Mouse (Mus musculus) heart, postnatal 0 days (tissue): ENCODE results near the gene Ano3. TPM values are rescaled to one million over a fixed set of nuclear protein-coding genes. Genes with fewer than 3 reads are reported as not detected.

Experiments used
- ATAC-seq: fragments of 200-750 bp; cut with Nextera tagmentation; 2 replicates; pipeline ENCODE4 v1.8.0; 2017; ENCODE audit warnings: low read depth, moderate number of reproducible peaks, moderate library complexity; ENCODE audit not compliant: insufficient read depth
- DNase-seq: peaks from one replicate; pipeline ENCODE4 v3.0.0-alpha.2; 2016; ENCODE audit warnings: low spot score
- H3K27ac ChIP-seq: fragments of 300-500 bp; sonication (generic); 2 replicates; pipeline ENCODE4 v1.5.1; 2014; ENCODE audit warnings: low read depth, mild to moderate bottlenecking
- H3K27me3 ChIP-seq: fragments of 300-500 bp; sonication (generic); 2 replicates; pipeline ENCODE4 v1.6.1; 2014; ENCODE audit warnings: low read length, mixed read lengths; ENCODE audit not compliant: control insufficient read depth, insufficient read depth
- H3K36me3 ChIP-seq: fragments of 300-500 bp; sonication (generic); replicated peaks from 2 replicates; pipeline ENCODE4 v1.6.1; 2014; ENCODE audit warnings: low read length, mixed read lengths; ENCODE audit not compliant: control insufficient read depth, insufficient read depth
- H3K4me1 ChIP-seq: fragments of 300-500 bp; sonication (generic); 2 replicates; pipeline ENCODE4 v1.6.1; 2014; ENCODE audit warnings: antibody characterized with exemption; ENCODE audit not compliant: control insufficient read depth, insufficient read depth
- H3K4me2 ChIP-seq: fragments of 300-500 bp; sonication (generic); 2 replicates; pipeline ENCODE4 v1.6.1; 2014; ENCODE audit warnings: low read depth, mild to moderate bottlenecking, low read length, moderate library complexity
- H3K4me3 ChIP-seq: fragments of 300-500 bp; sonication (generic); 2 replicates; pipeline ENCODE4 v1.5.1; 2014; ENCODE audit warnings: low read depth, low read length
- H3K9ac ChIP-seq: fragments of 300-500 bp; sonication (generic); replicated peaks from 2 replicates; pipeline ENCODE4 v1.6.1; 2014; ENCODE audit warnings: low read depth, low read length, mixed read lengths
- H3K9me3 ChIP-seq: fragments of 300-500 bp; sonication (generic); replicated peaks from 2 replicates; pipeline ENCODE4 v1.6.1; 2016; ENCODE audit warnings: low read length; ENCODE audit not compliant: control insufficient read depth
- CTCF ChIP-seq: IDR thresholded peaks from 2 replicates; pipeline ENCODE4 v1.5.1; 2016; ENCODE audit warnings: antibody characterized with exemption, control low read depth, low read depth
- EP300 ChIP-seq: IDR thresholded peaks from 2 replicates; pipeline ENCODE4 v1.6.1; 2016; ENCODE audit warnings: antibody characterized with exemption, low read depth
- WGBS: fragments of 180-500 bp; shearing (Covaris S2); extraction: QIAGEN DNeasy Blood & Tissue Kit; methylation state at CpG from one replicate; pipeline ENCODE4 v1.1.7; 2014; 5-methylcytosine and 5-hydroxymethylcytosine counted together
- polyA plus RNA-seq: library from polyadenylated mRNA; unstranded; fragments of >200 nt; fragmentation: Nextera tagmentation; extraction: Ambion mirVana; gene quantifications from 2 replicates; pipeline ENCODE4 v1.2.1, GENCODE M21; 2015
- total RNA-seq: library from RNA; depleted of rRNA; stranded (reverse); fragments of >200 nt; gene quantifications from 2 replicates; pipeline ENCODE4 v1.2.3, GENCODE M21; 2014; ENCODE audit warnings: low replicate concordance

The Ano3 gene
- total and polyA plus RNA-seq, 2 experiments from 2014 or later = 0.18 TPM; not detected in 1

DNA sequence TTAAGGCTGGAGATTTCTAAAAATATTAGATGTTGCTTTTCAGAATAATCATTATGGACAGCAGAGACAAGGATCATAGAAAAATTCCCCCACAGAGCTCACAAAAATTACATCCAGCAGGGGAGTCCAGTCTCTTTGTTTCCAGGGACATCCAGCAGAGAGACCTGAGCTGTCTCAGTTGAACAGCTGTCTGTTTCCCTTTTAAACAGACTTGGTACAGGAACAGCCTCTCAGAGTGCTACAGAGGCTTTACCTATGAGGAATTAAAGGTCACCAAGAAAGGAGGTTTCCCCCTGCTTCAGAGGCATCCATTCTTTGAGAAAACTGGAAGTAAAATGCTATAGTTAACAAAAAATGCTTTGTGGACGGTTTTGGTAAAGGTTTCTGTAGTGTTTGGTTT is 210.2 kb downstream of the Ano3 start:
- Histone ChIP-seq H3K4me3 (no peak overlapping the region), H3K27ac (no peak overlapping the region), H3K36me3 (no peaks in the 10 kb centered on the region), H3K9ac (no peak overlapping the region), H3K27me3 (no peaks in the 10 kb centered on the region), H3K4me2 (no peak overlapping the region), H3K9me3 (no peaks in the 10 kb centered on the region), H3K4me1 (no peaks in the 10 kb centered on the region)
- TF ChIP-seq CTCF (no peak), EP300 (no peak)
- no peak for DNase-seq
- WGBS = 53% methylated on average over 1 of the region's 1 CpGs
- ATAC-seq = no peak

DNA sequence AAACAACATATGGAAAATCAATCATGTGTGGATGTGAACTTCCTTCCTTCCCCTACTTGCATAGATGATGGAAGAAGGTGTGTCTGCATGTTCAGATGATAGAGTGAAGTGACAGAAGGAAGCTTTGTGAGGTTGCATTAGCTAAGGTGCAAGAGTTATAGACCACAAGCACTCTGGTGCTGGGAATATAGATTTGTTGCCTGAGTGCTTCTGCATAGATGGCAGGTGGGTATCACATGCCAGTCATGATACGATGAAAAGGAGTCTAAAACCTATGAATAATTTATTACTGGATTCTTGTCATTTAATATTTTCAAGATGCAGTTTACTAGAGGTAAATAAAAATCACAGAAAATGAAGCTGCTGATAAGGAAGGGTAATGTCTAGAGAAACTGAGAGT is 210.9 kb downstream of the Ano3 start:
- Histone ChIP-seq H3K27me3 (no peaks in the 10 kb centered on the region), H3K4me3 (no peak overlapping the region), H3K27ac (no peak overlapping the region), H3K9ac (no peak overlapping the region), H3K36me3 (no peaks in the 10 kb centered on the region), H3K4me1 (no peaks in the 10 kb centered on the region), H3K4me2 (no peak overlapping the region), H3K9me3 (no peaks in the 10 kb centered on the region)
- WGBS = 85% methylated on average over 1 of the region's 1 CpGs
- TF ChIP-seq EP300 (no peak), CTCF (no peak)
- DNase-seq (no peak), ATAC-seq (no peak)

DNA sequence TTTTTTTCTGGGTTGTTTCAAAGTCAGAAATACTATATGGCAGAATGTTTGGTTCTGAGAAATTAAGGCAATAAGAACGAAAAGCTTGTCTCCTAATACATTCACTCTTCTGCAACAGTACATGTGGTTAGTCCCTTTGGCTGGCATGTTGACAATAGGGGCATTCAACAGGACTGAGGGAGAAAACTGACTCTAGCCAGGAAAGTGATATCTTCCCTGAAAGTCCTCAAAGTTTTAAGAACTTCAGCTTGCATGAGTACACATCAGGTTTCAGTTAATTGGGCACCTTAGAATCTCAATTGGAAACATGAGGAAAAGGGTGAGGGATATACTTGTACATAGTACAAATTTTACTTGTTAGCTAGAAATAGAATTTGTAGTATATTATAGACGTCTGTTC is 212.7 kb downstream of the Ano3 start:
- ATAC-seq (no peak), DNase-seq (no peak)
- WGBS = 65% methylated on average over 2 of the region's 2 CpGs

DNA sequence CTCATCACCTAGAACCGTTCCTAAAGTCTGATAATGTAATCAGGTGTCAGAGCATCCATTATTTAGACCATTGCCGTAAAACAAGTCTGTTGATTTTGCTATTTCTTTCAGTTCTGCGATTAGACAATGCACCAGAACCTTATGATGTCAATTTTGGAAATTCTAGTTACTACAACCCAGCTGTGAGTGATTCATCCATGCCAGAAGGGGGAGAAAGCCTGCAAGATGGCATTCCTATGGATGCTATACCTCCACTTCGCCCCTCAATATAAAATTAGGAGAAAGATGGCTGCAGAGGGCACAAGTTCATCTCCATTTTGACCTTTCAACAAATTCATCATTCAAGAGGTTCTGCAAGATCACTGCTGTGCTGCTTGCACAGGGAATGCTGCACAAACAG is 213.5 kb downstream of the Ano3 start:
- H3K27ac ChIP-seq = no peak overlapping the region
- H3K9me3 ChIP-seq = no peaks in the 10 kb centered on the region
- TF ChIP-seq EP300 (no peak), CTCF (no peak)
- H3K4me3 ChIP-seq = no peak overlapping the region
- no peaks in the 10 kb centered on the region for H3K27me3 ChIP-seq
- DNase-seq = no peak
- 59% methylated on average over 4 of the region's 4 CpGs for WGBS
- H3K4me2 ChIP-seq = no peak overlapping the region
- no peak for ATAC-seq
- H3K4me1 ChIP-seq = no peaks in the 10 kb centered on the region
- no peaks in the 10 kb centered on the region for H3K36me3 ChIP-seq
- H3K9ac ChIP-seq = no peak overlapping the region

More for the DNA sequence above, 212.7 kb downstream of the Ano3 start:
- no peak for TF ChIP-seq CTCF
- TF ChIP-seq EP300 = no peak
- no peak overlapping the region for H3K9ac ChIP-seq
- no peak overlapping the region for H3K4me2 ChIP-seq
- no peaks in the 10 kb centered on the region for H3K27me3 ChIP-seq
- no peaks in the 10 kb centered on the region for H3K36me3 ChIP-seq
- no peaks in the 10 kb centered on the region for H3K9me3 ChIP-seq
- no peak overlapping the region for H3K4me3 ChIP-seq
- no peak overlapping the region for H3K27ac ChIP-seq
- no peaks in the 10 kb centered on the region for H3K4me1 ChIP-seq

DNA sequence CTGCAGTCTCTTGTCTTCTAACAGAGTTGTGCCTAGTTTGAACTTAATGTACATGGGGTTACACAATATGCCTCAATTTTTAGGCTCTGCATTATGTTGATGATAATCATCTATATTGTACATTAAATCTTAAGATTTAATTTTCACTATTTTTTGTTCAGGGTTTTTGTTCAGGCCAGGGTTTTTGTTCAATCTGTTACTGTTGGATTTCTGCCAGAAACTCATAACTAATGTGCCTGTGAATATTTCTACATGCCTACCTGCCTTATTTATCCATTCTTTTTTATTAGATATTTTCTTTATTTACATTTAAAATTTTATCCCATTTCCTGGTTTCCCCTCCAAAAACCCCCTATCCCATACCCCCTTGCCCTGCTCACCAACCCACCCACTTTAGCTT is 224.6 kb downstream of the Ano3 start:
- no peak overlapping the region for H3K27ac ChIP-seq
- no peak for DNase-seq
- H3K27me3 ChIP-seq = no peaks in the 10 kb centered on the region
- no peak overlapping the region for H3K4me3 ChIP-seq
- no peaks in the 10 kb centered on the region for H3K9me3 ChIP-seq
- TF ChIP-seq EP300 (no peak), CTCF (no peak)
- no peak for ATAC-seq
- H3K36me3 ChIP-seq = no peaks in the 10 kb centered on the region
- no peak overlapping the region for H3K9ac ChIP-seq
- no peak overlapping the region for H3K4me2 ChIP-seq
- H3K4me1 ChIP-seq = no peaks in the 10 kb centered on the region

DNA sequence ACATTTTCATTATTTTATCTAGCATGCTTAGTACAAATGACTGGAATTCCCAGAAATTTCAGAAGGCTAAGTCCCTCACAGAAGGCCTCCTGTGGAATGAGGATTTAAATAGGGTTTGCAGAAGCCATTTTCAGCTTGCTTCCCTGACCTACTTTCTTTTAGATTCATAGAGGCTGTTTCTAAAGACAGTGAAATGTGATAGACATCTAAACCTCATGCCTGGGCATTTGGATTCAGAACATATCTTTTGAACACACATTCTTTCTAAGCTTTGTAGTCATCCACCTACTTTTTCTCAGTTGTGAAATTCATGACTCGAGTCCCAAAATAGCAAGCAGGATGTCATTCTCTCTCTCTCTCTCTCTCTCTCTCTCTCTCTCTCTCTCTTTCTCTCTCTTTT is 228.5 kb downstream of the Ano3 start:
- DNase-seq = no peak
- WGBS = 47% methylated on average over 1 of the region's 1 CpGs
- H3K9ac ChIP-seq = no peak overlapping the region
- H3K4me3 ChIP-seq = no peak overlapping the region
- no peaks in the 10 kb centered on the region for H3K4me1 ChIP-seq
- H3K9me3 ChIP-seq = no peaks in the 10 kb centered on the region
- no peaks in the 10 kb centered on the region for H3K27me3 ChIP-seq
- H3K36me3 ChIP-seq = no peaks in the 10 kb centered on the region
- H3K4me2 ChIP-seq = no peak overlapping the region
- no peak for ATAC-seq
- TF ChIP-seq EP300 = no peak
- no peak for TF ChIP-seq CTCF
- H3K27ac ChIP-seq = no peak overlapping the region
